Mouse (Mus musculus): ENCODE measurements around the gene Ostc. TPM values are rescaled to one million over a fixed set of nuclear protein-coding genes. Genes with fewer than 3 reads are reported as not detected.

Gene Ostc
- polyA plus RNA-seq, 1 experiment = 25.4 TPM

Other genes with a start within 250 kb of the Ostc start
- gene Etnppl, start 92.0 kb downstream of the Ostc start, polyA plus RNA-seq (2012; ENCODE audit: insufficient read depth, insufficient read length, missing spikeins) = not detected in 2 replicates
- 668 and 733 TPM in 2 replicates for gene Rpl34, start 21.0 kb upstream of the Ostc start, polyA plus RNA-seq (2012; ENCODE audit: insufficient read depth, insufficient read length, missing spikeins)

Data from brown adipose tissue, adult 24 weeks (tissue).